Mouse (Mus musculus): ENCODE data around the gene Gm37419.

GRCm38 (mm10) chr16:24012066-24012465 lies 23.8 kb downstream of the Gm37419 start:
- TF ChIP-seq CTCF (IDR thresholded peaks at IDR 0.05 in 2 of 3, conservative IDR thresholded peaks at IDR 0.05 in 1 of 3; ENCODE audit: control insufficient read depth in 1 of 3, insufficient read depth in 1 of 3, low read depth in 2 of 3, low read length in 3 of 3, poor library complexity in 1 of 3, severe bottlenecking in 1 of 3) = no peak
- no peak for TF ChIP-seq POLR2A (IDR thresholded peaks at IDR 0.05; ENCODE audit: control insufficient read depth in 1 of 2, insufficient read depth in 1 of 2, low read depth in 1 of 2, low read length in 2 of 2, poor library complexity in 1 of 2)
- no peak for TF ChIP-seq MEF2A (IDR thresholded peaks at IDR 0.05; ENCODE audit: extremely low read depth, insufficient replicate concordance, low read depth, low read length, poor library complexity, severe bottlenecking)
- TF ChIP-seq TCF12 (IDR thresholded peaks at IDR 0.05; ENCODE audit: low read depth, low read length) = no peak
- no peak for TF ChIP-seq MYC (IDR thresholded peaks at IDR 0.05; ENCODE audit: low read depth, low read length)
- TF ChIP-seq TBP (IDR thresholded peaks at IDR 0.05; ENCODE audit: low read depth, low read length) = no peak
- TF ChIP-seq KAT2A (conservative IDR thresholded peaks at IDR 0.05; ENCODE audit: low read depth, low read length) = no peak
- no peak for TF ChIP-seq SMC3 (IDR thresholded peaks at IDR 0.05; ENCODE audit: low read depth, low read length)
- no peak for TF ChIP-seq E2F4 (IDR thresholded peaks at IDR 0.05; ENCODE audit: borderline replicate concordance, low read depth, low read length)
- TF ChIP-seq ELF1 (IDR thresholded peaks at IDR 0.05; ENCODE audit: low read depth, low read length) = no peak
- no peak for TF ChIP-seq TAL1 (IDR thresholded peaks at IDR 0.05; ENCODE audit: low read length)

Data from MEL (cell line).